Mouse (Mus musculus): ENCODE results near the gene Fbxl7. TPM values are rescaled to one million over a fixed set of nuclear protein-coding genes. Genes with fewer than 3 reads are reported as not detected.

The Fbxl7 gene
- total RNA-seq (2015): not detected in 2 replicates
- not detected in 2 replicates for total RNA-seq (2017)

- ATAC-seq (ENCODE audit: poor library complexity, severe bottlenecking): no peak
Observed at GRCm38 (mm10) chr15:26895251-26895711, at the start of gene Fbxl7. Fbxl7 (minus strand) TSS chr15:26895580.

DNA sequence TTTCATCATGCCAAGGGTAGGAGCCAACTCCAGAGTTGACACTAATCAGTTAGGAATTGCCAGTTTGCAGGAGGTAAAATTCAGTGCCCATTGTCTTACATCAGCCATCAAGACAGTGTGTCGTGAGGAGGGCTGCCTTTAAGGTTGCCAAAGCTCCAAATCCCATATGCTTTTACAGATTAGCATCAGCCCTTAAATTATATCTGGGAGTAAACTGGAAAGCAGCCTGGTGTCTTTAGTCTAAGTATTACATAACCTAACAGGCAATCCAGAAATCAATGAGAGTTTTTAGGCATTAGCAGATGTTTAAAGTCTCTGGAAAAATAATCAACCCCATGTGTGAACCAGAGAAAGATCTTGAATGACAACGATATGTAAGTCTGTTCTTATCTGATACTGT is 26.6 kb upstream of the Fbxl7 start:
- ATAC-seq (ENCODE audit: poor library complexity, severe bottlenecking): no peak

GRCm38 (mm10) chr15:26913427-26913826 is 18.0 kb upstream of the Fbxl7 start:
- no peak for ATAC-seq (ENCODE audit: poor library complexity, severe bottlenecking)

DNA sequence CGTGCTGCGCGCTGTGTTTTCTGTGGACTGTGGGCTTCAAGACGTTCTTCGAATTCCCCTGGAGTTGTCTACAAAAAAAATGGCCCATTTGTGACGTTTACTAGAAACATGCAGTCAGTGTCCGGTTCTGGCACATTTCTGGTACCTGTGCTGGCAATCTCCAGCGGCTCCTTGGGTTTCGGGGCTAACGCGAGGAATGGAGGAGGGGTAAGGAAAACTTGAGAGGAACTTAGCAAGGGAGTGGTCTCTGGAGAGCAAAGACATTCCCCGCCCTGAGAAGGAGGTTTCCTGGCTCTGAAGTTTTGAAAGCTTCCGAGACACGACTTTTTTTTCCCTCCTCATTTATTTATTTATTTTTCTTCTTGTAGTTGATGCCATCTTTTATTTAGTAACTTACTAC is 381 bp upstream of the Fbxl7 start:
- ATAC-seq (ENCODE audit: poor library complexity, severe bottlenecking): no peak

DNA sequence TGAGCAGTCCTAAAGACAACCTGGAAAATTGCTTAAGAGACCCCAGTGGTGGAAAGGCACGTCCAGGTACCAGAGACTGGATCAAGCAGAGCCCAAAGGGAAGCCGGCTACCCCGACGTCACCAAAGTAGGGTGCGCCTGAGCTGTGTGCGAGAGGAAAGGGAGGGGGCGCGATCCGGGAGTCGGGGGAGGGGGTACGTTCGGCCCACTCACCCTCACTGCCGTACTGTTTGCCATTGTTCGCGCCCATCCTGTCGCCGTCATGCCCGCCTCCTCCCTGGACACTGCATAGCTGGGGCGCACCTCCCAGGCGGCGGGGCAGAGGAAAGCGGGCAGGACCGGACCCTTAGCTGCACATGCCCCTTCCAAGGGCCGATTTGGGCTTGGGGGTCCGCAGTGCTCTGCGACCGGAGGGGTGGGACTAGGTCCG is 565 bp downstream of the Fbxl7 start:
- ATAC-seq (ENCODE audit: poor library complexity, severe bottlenecking): no peak

DNA sequence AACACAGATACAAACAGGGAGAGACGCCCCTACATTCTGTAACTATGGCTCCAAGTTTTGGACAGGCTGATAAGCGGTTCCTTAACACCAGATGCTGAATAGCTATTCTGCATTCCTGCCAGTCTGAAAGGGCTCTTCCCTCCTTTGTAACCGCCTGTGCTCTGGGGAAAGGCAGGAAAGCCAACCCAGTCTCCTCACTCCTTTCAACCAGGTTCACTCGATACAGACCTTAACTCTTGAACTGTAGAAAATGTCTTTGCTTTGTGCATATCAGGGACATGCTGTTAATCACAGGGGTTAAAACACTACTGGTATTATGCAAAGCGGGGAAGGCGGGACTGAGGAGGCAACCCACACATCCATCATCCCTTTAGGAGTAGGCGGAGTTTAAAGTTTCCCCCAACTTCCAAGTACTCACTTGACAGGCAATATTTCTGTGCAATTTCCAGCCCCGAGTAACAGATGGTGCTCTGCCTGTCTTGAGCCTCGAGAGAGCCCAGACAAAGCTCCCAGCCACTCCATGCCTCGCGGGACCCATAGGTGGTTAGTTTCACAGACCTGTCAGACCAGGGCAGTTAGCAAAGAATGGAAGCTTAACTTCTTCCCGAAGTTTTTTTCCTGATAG is 1.2 kb downstream of the Fbxl7 start:
- no peak for ATAC-seq (ENCODE audit: poor library complexity, severe bottlenecking)

DNA sequence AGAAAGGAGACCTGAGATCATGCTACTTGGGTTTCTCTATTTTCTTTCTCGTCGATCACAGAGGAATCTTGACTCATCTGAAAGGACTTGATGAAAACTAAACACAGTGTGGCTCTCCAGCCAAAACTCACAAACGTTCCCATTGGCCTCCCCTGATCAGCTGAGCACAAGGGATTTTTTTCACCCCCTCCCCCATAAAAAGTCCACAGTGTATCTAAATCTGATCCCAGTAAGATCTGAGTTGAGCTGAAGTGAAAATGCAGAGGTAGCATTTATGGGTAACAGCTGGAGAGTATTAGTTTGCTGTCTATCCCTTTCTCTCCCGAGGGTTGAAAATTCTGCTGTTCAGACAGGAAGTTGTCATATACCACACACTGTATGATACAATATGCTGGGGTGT is 2.2 kb downstream of the Fbxl7 start:
- no peak for ATAC-seq (ENCODE audit: poor library complexity, severe bottlenecking)

DNA sequence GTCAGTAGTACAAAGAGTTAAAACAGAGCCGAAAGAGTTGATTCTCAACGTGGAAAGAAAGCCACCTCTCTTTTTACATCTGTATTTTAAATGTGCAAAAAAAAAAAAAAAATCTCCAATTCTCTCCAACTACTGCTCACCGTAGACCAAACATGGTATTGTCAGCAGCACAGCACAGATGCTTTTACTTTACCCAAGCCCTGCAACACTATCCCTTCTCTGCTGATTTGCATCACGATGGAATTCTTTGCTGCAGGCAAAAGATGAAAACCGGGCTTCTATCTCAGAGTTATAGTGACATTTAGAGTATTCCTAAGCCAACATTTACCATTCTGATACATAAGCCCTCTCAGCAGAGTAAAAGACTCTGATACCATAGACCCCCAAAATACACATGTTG is 5.4 kb downstream of the Fbxl7 start:
- ATAC-seq (ENCODE audit: poor library complexity, severe bottlenecking): no peak

- ATAC-seq (ENCODE audit: poor library complexity, severe bottlenecking): no peak
Observed at GRCm38 (mm10) chr15:26888170-26888569, 7.2 kb downstream of the Fbxl7 start.

DNA sequence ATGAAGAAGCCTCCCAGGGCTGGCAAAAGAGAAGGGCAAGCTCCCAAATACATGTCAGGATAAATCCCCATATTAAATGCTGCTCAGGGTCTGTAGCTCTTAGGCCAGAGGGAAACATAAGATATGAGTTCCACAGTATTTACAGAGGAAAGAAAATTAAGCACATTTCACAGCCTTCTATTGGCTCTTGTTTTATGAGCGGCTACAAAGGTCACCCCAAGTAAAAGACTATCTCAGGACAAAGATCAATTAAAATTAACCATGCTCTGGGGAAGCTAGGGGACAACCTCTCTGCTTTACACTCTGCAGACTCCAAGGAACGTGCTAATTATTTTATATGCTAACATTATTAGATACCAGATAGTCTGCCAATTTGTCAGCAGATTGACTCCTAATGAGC is 9.4 kb downstream of the Fbxl7 start:
- no peak for ATAC-seq (ENCODE audit: poor library complexity, severe bottlenecking)

DNA sequence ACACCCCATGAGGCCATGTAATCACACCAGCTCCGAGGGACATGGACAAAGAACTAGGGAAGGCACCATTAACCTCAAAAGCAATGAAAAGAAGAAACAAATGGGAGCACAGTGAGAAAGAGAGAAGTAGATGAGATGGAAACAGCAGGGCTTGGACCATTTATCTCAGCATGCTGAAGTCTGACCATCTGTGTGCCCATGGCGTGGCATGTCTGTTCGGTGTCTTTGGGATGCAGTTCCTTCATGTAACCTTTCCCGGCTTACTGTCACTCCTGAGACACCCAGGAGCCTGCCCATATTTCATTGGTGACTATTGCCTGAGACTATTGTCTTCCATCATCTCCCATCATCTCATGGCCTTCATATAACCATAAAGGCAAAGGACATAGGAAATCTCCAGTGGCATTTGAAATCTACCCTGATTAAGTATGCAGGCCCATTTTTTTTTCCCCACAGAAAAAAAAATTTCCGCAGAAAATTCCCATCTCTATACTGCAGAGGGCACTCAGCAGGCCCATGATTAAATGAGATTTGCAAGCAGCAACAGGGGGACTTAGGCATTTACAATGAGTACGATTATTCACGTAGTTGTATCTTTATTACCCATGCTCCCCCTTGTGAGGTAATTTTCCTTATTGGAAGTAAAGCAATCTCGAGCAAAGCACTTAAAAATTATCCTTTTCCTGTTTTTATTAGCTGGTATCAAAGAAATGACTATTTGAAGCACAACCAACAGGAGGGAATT is 15.0 kb downstream of the Fbxl7 start:
- ATAC-seq (ENCODE audit: poor library complexity, severe bottlenecking): no peak

- ATAC-seq (ENCODE audit: poor library complexity, severe bottlenecking): no peak
Observed at GRCm38 (mm10) chr15:26875687-26876086, 19.7 kb downstream of the Fbxl7 start.

DNA sequence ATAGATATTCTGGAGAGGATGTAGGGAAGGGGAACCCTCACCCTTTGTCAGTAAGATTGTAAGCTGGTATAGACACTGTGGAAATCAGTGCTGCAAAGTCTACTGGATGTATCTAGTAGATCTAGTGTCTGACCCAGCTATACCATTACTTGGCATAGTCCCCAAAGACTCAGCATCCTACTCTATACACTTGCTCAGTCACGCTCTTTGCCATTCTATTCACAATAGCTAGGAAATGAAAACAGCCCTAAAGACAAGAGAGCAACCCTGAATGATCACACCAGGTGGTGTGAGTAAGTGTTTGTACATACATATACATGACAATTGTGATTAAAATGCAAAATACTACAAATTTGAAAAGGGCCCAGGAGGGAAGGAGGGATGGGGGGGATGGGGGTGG is 23.1 kb downstream of the Fbxl7 start:
- no peak for ATAC-seq (ENCODE audit: poor library complexity, severe bottlenecking)

DNA sequence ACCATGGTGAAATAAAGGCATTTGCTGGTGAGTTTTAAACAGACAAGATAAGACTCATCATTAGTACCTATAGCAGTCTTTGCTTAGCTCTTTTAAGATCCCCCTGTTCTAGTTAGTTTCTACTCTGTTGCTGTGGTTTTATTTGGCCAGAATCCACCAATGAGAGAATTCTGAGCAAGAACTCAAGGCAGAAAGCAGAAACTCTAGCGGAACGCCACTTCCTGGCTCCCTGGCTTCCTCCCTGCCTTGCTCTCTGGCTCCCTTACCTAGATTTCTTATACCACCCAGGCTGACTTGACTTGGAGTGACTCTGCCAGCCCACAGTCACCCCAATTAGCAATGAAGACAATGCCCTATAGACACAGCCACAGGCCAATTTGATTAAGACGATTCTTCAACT is 26.2 kb downstream of the Fbxl7 start:
- no peak for ATAC-seq (ENCODE audit: poor library complexity, severe bottlenecking)

DNA sequence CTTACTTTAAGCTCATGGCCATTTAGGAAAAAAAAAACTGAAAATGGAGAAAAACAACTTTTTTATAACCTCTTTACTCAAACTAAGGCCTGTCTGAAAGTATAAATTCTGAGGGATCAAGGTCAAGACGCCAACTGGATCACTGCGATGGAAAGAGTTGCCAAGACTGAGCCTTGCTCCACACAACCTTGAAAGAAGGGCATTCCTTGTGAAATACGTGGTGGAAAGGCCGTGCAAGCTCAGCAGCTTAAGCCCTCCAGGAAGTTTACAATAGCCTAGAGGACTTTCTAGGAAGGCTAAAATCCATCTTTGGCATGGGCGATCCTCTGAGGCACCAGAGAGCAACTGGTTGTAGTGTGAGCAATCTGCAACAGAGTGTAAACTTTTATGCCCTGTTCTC is 27.9 kb downstream of the Fbxl7 start:
- no peak for ATAC-seq (ENCODE audit: poor library complexity, severe bottlenecking)

GRCm38 (mm10) chr15:26862173-26862572 is 33.2 kb downstream of the Fbxl7 start:
- no peak for ATAC-seq (ENCODE audit: poor library complexity, severe bottlenecking)

DNA sequence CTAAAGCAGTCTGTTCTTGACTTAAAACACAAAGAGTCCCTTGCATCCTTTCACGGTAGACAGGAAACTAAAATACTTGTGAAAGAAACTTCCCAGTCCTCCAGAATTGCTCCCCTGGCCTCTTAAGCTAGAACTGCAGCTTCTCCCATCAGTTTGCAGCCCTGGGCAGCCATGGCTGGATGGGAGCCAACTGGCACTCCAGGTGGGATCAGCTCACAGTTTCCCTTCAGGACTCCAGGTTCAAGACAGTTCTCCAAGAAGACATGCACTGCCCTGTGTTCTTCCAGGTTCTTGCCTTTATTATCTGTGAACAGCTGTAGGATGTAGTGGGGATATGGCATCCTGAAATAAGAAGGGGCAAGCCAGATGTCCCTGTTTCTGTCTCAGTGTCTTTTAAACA is 45.8 kb downstream of the Fbxl7 start:
- ATAC-seq (ENCODE audit: poor library complexity, severe bottlenecking): no peak

GRCm38 (mm10) chr15:26842216-26842615 is 53.2 kb downstream of the Fbxl7 start:
- no peak for ATAC-seq (ENCODE audit: poor library complexity, severe bottlenecking)

GRCm38 (mm10) chr15:26838386-26838785 is 57.0 kb downstream of the Fbxl7 start:
- no peak for ATAC-seq (ENCODE audit: poor library complexity, severe bottlenecking)

DNA sequence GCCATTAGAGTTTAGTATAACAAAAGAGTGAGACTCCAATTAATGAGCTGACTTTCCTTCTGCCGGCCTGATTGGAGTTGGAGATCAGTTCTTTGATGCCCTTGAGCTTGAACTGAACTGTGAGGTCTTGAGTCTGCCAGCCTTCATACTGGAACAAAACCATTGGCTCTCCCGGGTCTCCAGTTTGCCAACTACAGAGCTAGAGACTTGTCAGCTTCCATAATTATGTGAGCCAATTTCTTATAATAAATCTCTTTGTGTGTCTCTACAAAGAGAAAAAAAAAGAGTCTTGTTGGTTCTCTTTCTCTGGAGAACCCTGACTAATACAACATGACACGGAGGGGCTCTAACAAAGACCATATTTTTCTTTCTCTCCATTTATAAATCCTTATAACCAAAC is 58.2 kb downstream of the Fbxl7 start:
- ATAC-seq (ENCODE audit: poor library complexity, severe bottlenecking): no peak

DNA sequence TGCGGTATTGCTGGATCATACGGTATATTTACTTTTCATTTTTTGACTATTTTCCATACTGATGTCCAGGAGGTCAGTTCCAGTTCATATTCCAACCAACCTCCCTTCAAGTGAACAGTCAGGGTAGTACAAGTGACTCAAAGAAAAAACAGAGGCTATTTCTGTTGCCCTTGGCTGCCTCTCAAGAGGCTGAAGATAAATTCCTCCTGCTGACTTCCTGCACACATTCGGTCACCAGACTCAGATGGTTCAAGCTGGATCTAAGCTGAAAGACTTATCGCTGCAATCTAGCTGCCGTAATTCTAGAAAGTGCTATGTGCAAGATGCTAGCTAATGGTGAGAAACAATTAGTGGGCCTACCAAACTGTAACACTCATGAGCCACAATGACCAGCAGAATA is 61.0 kb downstream of the Fbxl7 start:
- ATAC-seq (ENCODE audit: poor library complexity, severe bottlenecking): no peak

DNA sequence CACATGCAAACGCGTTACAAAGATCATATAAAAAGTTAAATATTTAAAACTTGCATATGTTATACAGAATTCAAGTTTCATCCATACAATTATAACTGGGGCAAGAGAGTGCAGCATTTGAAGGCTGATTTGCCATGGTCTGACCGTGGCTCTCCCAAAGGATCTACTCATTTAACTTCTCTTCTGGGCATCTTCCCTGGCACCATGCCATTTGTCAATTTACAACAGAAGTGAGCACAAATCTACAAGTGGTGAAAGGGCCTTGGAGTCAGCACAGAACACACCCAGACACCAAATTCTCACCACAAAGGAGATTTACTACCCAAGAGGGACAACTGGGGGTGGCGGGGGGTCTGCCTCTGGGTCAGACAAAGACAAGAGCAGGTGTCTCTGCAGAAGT is 64.2 kb downstream of the Fbxl7 start:
- no peak for ATAC-seq (ENCODE audit: poor library complexity, severe bottlenecking)

DNA sequence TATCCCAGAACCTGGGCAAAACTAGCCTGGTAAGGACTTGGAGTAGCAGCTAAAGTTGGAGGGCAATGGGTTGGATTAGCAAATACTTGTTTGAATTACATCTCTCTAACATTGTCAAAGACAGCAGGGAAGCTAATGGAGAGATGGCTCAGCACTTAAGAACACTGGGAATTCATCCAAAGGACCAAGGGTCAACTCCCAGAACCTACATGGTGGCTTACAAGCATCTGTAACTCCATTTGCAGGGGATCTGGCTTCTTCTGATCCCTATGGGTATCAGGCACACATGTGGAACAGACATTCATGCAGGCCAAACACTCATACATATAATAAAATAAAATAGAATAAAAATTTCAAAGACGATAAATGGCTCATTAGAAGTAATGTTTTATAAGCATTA is 78.4 kb downstream of the Fbxl7 start:
- ATAC-seq (ENCODE audit: poor library complexity, severe bottlenecking): no peak
